Mouse (Mus musculus): ENCODE measurements at regions not wholly inside any gene's neighbourhood (a gene's known extent, or its start where the extent isn't known, plus 50 kb on each side); places are given as distances from the start of the nearest gene placed in this dataset.

DNA sequence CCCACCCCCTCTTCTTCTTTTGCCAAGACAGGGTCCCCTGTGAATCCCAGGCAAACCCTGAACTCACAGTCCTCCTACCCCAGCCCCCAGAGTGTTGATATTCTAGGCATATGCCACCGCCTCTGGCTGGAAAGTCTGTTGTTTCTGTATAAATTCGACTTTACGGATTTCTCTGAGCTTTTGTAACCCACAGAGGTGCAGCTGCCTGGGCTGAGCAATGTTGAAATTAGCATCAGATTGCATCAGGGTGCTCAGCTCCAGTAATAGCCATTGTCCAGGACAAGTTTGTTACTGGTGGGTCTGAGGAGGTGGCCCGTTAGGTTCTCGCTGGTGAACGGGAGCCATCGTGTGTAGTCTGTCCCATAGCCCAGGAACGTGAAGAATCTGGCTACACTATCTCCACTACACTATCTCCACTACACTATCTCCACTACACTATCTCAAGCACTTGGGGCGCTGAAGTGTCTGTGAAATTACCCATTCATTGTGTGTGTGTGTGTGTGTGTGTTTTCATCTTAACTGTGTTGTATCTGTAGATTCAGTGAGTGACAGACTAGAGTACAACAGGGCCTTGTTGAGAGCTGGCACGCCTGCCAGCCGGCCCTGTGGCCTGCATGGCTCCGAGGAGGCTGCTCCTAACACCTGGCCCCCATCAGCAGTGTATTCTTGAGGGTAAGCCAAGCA lies 92.4 kb upstream of the Hnrnpk start:
- no peak for DNase-seq

GRCm38 (mm10) chr13:58494726-58495125 lies 91.6 kb upstream of the Hnrnpk start:
- no peak for DNase-seq

DNA sequence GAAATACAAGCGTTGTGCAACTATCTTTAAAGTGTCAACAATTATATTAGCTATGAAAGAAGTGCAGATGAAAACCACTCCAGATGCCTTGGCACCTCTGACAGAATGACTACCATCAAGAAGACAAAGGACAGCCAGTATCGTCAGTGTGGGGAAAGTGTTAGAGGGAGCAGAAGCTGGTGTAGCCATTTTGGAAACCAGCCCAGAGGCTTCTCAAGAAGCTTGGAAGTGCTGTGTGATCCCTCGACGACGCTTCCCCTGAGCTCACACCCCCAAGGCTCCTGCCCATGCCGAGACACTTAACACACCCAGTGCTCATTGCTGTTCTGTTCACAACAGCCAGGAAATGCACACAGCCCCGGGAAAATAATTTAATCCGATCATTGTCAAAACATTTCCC lies 87.7 kb upstream of the Hnrnpk start:
- DNase-seq, result peak; percentile 27

- no peak for DNase-seq
Observed at GRCm38 (mm10) chr13:58485011-58485410, 81.9 kb upstream of the Hnrnpk start.

DNA sequence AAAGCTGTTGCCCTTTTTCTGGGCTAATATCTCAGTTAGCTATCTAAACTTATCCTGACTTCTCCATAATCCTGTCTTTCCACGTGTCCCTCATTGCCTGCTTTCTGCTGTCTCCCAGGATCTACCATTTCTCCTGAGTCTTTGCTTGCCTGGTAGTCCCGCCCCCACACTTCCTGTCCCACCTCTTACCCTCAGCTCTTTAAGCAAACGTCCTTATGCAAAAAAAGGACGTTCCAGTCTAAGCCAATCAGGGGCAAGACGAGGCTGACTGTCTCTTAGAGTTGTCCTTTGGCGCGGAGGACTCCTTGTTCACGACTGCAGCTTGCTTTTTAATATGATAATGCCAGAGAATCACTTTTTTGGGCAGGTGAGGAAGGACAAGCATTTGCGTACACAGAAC lies 79.6 kb upstream of the Hnrnpk start:
- DNase-seq, result no peak

DNA sequence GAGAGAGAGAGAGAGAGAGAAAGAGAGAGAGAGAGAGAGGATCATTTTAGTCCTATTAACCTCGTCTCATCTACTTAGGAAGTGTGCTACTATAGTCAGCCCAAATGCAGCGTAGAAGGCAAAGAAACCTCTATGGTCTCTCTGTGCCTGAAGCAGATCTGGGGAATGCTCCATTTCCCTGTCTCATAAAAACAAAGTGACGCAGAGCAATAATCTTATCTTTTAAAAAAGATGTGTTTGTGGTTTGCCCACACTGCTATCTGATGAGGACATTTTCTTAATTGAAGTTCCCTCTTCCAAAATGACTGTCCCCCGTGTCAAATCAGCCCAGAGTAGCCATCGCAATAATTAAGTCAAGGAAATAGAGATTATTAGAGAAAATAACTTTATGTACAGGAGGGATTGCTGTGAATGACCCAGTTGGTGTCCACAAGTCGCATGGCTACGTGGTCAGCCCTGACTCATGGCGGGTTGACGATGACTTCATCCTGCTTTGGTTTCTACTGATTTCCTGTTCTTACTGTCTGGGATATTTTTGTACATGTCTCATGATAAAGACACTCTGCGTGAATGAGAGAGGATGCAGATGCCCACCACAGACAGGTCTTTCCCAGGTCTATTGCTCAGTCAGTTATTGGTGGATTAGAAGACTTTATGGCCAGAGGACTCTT lies 77.9 kb upstream of the Hnrnpk start:
- DNase-seq, result no peak

DNA sequence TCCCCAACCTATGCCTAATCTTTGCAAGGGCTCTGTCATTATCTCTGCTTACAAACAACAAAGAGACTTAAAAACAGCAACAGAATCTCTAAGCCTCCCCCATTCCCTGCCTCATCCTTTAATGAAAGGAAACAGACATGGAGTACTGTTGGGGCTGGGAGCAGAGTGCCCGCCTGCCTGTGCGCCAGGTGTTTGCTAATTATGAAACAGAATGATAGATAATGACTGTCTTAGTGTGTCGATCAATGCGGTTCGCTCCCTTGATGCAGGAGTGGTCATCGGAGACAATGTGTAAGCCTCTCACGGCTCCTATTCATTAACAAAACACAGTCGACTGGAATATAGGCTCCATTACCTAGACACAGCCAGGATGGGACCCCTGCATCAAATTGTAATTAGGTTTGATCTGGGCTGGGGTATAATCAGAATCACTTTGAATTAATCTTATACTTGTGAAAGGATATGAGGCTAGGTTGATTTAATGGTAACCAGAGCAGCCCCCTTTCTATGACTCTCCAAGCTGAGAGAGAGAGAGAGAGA lies 77.3 kb upstream of the Hnrnpk start:
- DNase-seq, result no peak

- DNase-seq, result peak; percentile 17
Observed at GRCm38 (mm10) chr13:58478438-58478837, 75.3 kb upstream of the Hnrnpk start.

- DNase-seq, result no peak
Observed at GRCm38 (mm10) chr13:58477253-58477652, 74.1 kb upstream of the Hnrnpk start.

GRCm38 (mm10) chr13:58476033-58476830 lies 73.1 kb upstream of the Hnrnpk start:
- no peak for DNase-seq

DNA sequence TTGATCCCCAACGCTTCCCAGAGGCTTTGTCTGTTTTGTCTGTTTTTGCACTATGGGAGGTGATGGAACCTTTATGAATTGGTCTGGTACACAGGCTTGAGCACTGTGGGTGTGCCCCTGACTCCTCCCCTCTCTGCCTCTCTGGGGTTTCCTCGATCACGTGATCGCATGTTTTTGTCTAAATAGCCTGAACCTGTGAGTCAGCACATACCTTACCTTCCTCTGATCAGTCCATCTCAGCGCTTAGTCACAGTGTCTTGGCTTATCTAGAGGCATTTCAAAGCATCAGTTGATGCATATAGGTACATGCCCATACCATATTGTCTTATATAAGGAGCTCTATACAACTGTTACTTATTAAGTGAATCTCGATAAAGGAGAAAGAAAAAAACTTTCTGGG lies 72.4 kb upstream of the Hnrnpk start:
- DNase-seq, result no peak

- DNase-seq, result no peak
Observed at GRCm38 (mm10) chr13:58472455-58472854, 69.3 kb upstream of the Hnrnpk start.

DNA sequence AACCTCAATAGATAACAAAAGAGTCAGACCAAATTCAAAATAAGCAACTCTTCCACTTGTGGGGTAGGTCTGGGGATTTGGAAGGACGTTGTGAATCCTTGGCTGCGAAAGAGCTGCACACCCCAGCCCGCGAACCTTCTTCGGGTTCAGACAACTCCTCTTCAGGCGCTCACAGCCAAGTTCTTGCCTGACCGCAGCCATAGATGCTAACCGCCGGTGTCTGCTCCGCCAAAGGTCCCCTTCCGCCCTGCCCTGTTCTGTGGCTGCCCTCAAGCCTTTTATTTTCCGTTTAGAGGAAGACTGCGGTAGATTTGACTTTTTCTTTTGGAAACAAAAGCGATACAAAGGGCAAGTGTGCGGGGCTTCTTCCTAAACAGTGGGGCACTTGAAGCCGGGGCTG lies 68.6 kb upstream of the Hnrnpk start:
- no peak for DNase-seq

- peak; percentile 14 for DNase-seq
Observed at GRCm38 (mm10) chr13:58469731-58470130, 66.6 kb upstream of the Hnrnpk start.

- no peak for DNase-seq
Observed at GRCm38 (mm10) chr13:58467097-58467642, 64.0 kb upstream of the Hnrnpk start.

- no peak for DNase-seq
Observed at GRCm38 (mm10) chr13:58465206-58466104, 62.3 kb upstream of the Hnrnpk start.
